Mouse (Mus musculus): ENCODE measurements around the gene Myo5a.

Myo5a gene

GRCm38 (mm10) chr9:75197297-75197696 is 126.5 kb downstream of the Myo5a start:
- peak; percentile 11 for DNase-seq (ENCODE audit: low spot score in 2 of 2)

DNA sequence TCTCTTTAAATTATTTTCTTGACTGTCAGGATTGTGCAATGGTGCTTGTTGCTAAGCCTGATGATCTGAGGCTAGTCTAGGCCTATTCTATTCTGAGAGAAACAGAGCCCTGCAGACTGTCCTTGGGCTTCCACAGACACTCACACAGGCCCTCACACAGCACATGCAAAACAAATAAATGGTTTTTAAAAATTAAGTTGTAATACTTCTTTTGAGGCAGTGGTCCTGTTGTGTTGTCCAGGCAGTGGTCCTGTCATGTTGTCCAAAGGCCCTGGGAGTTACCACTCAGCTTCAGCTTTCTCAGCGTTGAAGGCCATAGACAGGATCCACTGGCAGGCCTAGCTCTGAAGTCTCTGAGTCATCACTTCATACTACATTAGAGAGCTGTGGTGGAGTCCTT is 130.7 kb downstream of the Myo5a start:
- no peak for DNase-seq (ENCODE audit: low spot score in 2 of 2)

- DNase-seq (ENCODE audit: low spot score in 2 of 2): no peak
Measured at GRCm38 (mm10) chr9:75202036-75202435, 131.2 kb downstream of the Myo5a start.

GRCm38 (mm10) chr9:75209246-75209645 is 138.4 kb downstream of the Myo5a start:
- DNase-seq (ENCODE audit: low spot score in 2 of 2): no peak

- DNase-seq (ENCODE audit: low spot score in 2 of 2): no peak
Measured at GRCm38 (mm10) chr9:75210269-75210668, 139.5 kb downstream of the Myo5a start.

- no peak for DNase-seq (ENCODE audit: low spot score in 2 of 2)
Measured at GRCm38 (mm10) chr9:75214743-75215413, 144.1 kb downstream of the Myo5a start.

DNA sequence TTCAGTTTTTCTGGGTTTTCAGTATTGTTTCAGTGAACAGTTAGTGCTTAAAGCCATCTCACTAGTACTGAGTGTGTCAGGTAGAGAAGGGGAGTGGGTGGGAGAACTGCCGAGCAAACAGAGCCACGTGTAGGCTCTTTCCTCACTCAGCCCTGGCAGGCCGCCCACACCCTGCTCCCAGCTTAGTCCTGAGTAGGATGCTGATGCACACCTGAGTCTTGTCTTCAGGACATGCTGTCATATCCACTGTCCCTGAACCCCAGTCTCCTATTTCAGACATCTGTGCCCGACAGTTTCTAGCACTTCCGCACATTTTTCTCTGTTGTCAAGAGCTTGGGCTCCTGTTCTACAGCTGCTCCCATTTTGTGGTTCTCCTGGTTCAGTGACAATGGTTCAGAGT is 149.1 kb downstream of the Myo5a start:
- DNase-seq (ENCODE audit: low spot score in 2 of 2): no peak

DNA sequence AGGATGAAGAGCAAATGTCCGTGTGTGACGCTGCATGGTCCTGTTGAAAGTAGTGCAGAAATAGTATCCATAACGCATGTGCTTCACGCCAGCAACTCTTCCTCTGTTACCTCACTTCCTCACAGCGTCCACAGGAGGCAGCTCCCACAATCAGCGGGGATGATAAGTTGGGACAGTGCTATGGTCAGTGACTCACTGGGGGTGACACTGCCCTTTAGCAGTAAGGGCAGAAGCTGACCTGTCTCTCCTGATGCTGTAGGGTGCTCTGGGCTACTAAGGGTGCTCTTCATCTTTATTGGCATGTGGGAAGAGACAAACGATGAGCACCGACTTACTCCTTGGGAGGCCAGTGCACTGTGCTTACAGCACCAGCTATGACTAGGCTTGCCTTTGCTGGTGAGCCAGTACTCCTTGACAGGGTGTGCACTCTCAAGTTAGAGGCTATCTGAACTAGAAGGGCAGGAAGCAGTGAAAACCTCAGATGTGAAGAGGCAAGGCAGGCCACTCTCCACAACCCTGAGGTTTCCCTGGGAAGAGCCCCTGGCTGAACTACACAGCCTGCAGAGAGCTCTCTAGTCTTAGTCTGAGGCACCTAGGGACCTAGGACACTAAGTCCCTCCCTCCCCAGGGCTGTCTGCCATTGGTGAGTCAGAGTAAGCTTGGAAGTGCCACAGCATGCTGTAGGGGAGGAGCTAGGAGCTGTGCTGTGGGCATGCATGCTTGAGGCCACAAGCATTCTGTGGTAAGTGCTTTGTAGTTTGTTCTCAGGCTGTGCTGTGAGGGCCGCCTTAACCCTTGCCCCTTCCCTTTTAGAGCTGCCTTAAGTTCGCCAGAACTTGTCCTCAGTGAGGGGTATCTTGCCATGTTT is 150.8 kb downstream of the Myo5a start:
- DNase-seq (ENCODE audit: low spot score in 2 of 2): no peak

GRCm38 (mm10) chr9:75231841-75232746 is 161.3 kb downstream of the Myo5a start, which contains the start of gene Myo5c:
Myo5c (plus strand) TSS chr9:75232020.
- DNase-seq (ENCODE audit: low spot score in 2 of 2): no peak

DNA sequence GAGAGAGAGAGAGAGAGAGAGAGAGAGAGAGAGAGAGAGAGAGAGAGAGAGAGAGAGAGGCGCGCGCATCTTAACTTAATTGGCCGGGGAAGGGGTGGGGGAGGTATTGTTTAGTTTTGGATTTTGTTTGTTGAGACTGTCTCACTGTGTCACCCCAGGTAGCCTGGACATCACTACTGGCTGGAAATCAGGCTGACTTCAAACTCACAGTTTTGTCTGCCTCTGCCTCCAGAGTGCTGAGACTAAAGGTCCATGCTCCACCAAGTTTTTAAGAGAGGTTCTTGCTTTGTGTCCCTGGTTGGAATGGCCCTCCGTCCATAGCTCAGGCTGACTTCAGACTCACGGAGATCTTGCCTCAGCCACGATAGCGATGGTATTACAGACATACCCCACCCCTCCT is 162.0 kb downstream of the Myo5a start:
- no peak for DNase-seq (ENCODE audit: low spot score in 2 of 2)

DNA sequence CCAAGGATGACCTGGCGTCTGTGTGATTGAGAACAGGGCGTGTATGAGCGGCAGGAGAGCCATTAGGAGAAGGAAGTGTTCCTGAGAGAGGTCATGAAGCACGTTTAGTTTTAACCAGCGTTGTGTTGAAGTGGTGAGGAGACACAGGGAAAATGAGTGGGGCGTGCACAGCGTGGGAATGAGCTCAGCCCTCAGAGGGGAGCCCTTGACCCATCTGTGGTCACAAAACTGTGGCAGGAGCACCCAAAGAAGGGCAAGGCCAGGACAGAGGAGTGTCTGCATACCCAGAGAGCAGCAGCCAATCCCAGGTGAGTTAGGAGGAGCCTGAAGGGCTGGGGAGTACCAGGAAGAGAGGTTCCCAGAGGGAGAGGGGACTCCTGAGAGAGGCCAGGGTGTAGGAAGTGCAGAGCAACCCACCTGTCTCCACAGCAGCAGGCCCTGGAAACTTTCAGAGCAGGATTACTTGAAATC is 163.5 kb downstream of the Myo5a start:
- DNase-seq (ENCODE audit: low spot score in 2 of 2): no peak

- DNase-seq (ENCODE audit: low spot score in 2 of 2): no peak
Measured at GRCm38 (mm10) chr9:75234983-75235627, 164.3 kb downstream of the Myo5a start.

DNA sequence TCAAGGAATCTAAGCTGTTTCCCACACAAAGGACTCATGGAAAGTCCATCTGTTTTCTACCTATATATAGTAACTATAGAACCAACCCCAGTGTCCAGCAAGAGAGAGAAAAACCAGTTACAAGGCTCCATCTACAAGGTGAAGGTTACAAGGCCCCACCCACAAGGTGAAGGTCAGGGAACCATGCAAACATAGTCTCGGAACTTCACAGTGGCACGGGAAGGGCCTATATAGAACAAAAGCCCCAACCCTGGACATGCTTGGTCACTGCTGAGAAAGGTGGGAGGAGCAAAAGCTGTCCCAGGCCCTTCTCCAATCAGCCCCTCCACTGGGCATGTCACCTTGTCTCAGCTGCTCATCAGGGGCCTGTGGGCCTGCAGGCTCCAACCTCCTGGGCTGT is 164.9 kb downstream of the Myo5a start:
- no peak for DNase-seq (ENCODE audit: low spot score in 2 of 2)

DNA sequence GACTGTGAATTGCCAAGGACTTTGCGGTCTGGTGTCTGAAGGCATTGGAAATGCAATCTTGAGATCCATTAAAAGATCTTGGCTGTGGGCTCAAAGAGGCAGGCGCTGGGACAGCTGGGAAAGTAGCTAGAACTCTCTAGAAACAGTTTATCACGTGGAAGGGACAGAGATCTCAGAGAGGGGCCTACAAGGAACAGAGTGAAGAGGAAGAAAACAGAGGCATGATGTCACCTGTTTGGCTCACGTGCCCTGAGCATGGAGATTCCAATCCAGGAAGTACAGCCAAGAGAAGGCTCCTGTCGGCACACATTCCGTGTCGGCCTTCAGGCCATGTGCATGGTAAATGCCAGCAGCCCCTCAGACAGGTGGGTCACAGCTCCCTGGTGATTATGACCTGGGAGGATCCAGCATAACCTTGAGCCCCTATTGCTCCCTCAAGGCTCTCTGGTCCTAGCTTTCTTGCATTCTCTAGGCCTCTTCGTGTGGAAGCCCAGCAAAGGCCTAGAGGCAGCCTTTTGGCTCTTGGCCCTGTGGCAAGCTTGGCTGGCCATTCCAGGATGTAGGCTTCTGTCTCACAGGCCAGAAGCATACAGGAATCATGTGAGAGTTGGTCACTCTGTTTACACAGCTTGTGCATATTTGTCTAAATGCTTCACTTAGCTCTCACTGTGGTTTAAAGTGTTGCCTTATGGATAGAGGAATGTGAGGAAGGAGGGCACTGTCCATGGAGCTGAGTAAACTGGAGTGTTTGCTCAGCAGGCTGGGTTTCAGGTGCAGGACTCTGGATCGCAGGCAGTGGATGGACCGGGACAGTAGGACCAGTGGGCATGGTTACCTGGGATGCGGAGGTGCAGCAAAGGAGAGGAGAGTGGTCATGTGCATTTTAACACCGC is 165.8 kb downstream of the Myo5a start:
- no peak for DNase-seq (ENCODE audit: low spot score in 2 of 2)

DNA sequence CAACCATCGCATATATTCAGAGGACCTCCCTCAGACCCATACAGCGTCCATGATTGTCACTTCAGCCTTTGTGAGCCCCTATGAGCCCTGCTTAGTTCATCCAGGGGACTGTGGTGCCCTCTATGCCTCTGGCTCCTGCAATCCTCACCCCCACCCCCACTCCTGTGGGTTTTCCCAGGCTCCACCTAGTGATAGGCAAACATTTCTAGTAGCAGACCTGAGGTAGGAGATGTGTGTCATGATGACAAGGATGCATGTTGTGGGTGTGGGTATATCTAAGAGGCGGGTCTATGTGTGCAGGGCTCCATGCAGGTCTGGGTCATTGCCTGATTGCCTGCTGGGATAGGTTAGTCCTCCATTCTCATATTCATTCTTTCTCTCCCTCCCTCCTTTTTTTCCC is 167.4 kb downstream of the Myo5a start:
- no peak for DNase-seq (ENCODE audit: low spot score in 2 of 2)

- no peak for DNase-seq (ENCODE audit: low spot score in 2 of 2)
Measured at GRCm38 (mm10) chr9:75243052-75243451, 172.2 kb downstream of the Myo5a start.

GRCm38 (mm10) chr9:75243730-75244406 is 173.1 kb downstream of the Myo5a start:
- no peak for DNase-seq (ENCODE audit: low spot score in 2 of 2)

DNA sequence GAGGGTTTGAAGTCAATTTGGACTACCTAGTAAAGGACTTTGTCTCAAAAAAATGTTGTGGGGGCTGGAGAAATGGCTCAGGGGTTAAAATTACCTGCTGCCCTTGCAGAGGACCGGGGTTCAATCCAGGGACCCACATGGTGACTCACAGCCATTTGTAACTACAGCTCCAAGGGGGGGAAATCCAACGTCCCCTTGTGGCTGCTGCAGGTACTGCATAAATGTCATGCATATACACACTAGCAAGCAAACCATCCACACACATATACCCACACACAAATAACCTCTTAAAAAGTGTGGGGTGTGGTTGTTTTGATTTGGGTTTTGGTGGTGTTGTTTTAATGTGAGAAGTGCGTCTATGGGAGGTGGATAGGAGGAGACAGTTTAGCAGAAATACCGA is 173.7 kb downstream of the Myo5a start:
- no peak for DNase-seq (ENCODE audit: low spot score in 2 of 2)

GRCm38 (mm10) chr9:75246080-75246930 is 175.5 kb downstream of the Myo5a start:
- DNase-seq (ENCODE audit: low spot score in 2 of 2): no peak
